9 mouse cellular contexts compared by ENCODE assay signal in genomic region chr11:77825853-77826252, GRCm38 (mm10). TPM values are rescaled to one million over a fixed set of nuclear protein-coding genes. Genes with fewer than 3 reads are reported as not detected.
DNase-seq lines count a peak whose midpoint lies in the region; ATAC-seq and TF ChIP-seq lines count a peak whose summit lies in the region.
"Had no signal": no experiment of that assay in that cellular context is flagged by ENCODE, and none has a peak within 500 bp of the region (broad histone marks: within the 10 kb centered on the region; RNA-seq: fewer than 3 reads in every experiment).

No protein-coding gene starts in this region.

- H3K9me3 ChIP-seq in liver, postnatal 0 days (ENCODE audit: low read length) = no peaks in the 10 kb centered on the region

- H3K27me3 ChIP-seq in liver, postnatal 0 days (ENCODE audit: insufficient read depth, low read length) = no peaks in the 10 kb centered on the region

- 19% methylated on average over 5 of the region's 5 CpGs for WGBS in liver, postnatal 0 days (ENCODE audit: insufficient replicate concordance)

- no peak overlapping the region for H3K27ac ChIP-seq in liver, postnatal 0 days (ENCODE audit: low read depth)

- H3K4me3 ChIP-seq in liver, postnatal 0 days (ENCODE audit: low read depth, low read length) = no peak overlapping the region
- H3K4me3 ChIP-seq: erythroblast, embryonic 14.5 days had no signal

- TF ChIP-seq EP300 in liver, postnatal 0 days (IDR thresholded peaks at IDR 0.05; ENCODE audit: low read depth) = no peak

- no peaks in the 10 kb centered on the region for H3K4me1 ChIP-seq in liver, postnatal 0 days (ENCODE audit: insufficient read depth)

- H3K4me2 ChIP-seq in liver, postnatal 0 days (ENCODE audit: low read depth, low read length) = no peak overlapping the region

- H3K9ac ChIP-seq in liver, postnatal 0 days (replicated peaks) = no peak overlapping the region

- intact Hi-C loops in gastrocnemius, postnatal 36 days (cut with DNase I) = loop anchor here (2.0 kb wide), 1 partner anchor 141 kb away; no protein-coding TSS in a partner anchor

- peak; percentile 77 for TF ChIP-seq CTCF in liver, postnatal 0 days (IDR thresholded peaks at IDR 0.05; ENCODE audit: low read depth)

- H3K36me3 ChIP-seq in liver, postnatal 0 days (replicated peaks; ENCODE audit: insufficient read depth, low read length) = peaks cover 63% of the 10 kb centered on the region

- ATAC-seq in liver, postnatal 0 days = no peak

- peak; percentile 67 to 68 for DNase-seq in B cell, adult 2 months
- DNase-seq in WW6 (ENCODE audit: low read depth, low spot score) = peak; percentile 60
- peak; percentile 75 to 80 for DNase-seq in cerebellum, postnatal 36 days
- DNase-seq in gastrocnemius, postnatal 36 days = peak; percentile 57 to 65
- peak; percentile 70 for DNase-seq in kidney, postnatal 14 days
- peak; percentile 64 for DNase-seq in liver, postnatal 0 days
- DNase-seq in ovary, postnatal 36 days (ENCODE audit: low spot score) = peak; percentile 73
- peak; percentile 85 for DNase-seq in thymus, postnatal 4 days

RNA-seq across cellular contexts. Expression of gene Gm10277, which starts 38.3 kb away (rescaled TPM):
- not detected for total RNA-seq in gastrocnemius, postnatal 36 days (2021)
- polyA plus RNA-seq in liver, postnatal 0 days (2015; fragmentation: Nextera tagmentation; extraction: Ambion mirVana) = 0.12 and 0.31 TPM in 2 replicates
- polyA plus RNA-seq: erythroblast, embryonic 14.5 days had no signal
